12 mouse cellular contexts compared by ENCODE assay signal in the genomic region with DNA sequence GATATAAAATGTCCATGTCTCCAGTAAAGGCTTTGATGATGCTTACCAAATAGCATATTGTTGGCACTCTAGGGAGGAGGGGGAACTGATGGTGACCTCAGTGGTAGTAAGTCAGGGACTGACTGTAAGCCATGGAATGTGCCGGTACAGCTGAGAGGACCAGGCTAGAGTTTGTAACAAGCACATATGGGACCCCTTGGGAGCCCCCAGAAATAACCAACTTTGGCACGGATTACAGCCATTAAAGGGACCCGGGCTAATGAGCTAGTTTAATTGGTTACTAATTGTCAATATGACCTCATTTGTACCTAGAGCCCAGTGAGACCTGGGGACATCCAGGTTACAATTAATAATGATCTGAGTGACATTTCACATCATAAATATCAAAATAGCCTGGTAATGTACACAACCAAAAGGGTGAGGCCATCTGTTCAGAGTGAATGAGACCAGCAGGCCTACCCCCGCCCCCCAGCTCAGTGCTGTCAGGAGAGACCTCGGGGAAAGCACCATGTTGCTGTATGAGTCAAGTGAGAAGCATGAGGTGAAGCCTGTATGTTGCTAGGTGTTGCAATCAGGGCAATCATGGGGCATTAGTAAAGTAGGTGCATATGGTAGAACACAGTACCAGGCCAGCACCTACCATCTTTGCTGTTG.
DNase-seq lines count a peak whose midpoint lies in the region; ATAC-seq lines count a peak whose summit lies in the region.
"Had no signal": no experiment of that assay in that cellular context is flagged by ENCODE, and none has a peak within 500 bp of the region (broad histone marks: within the 10 kb centered on the region; RNA-seq: fewer than 3 reads in every experiment).

No protein-coding gene starts in this region.

- no peak for ATAC-seq in erythroblast, adult 5-6 weeks (replicated peaks; ENCODE audit: low FRiP score, poor library complexity, severe bottlenecking)

- peak; percentile 1 for DNase-seq in cerebellum, adult 8-10 months
- no peak for DNase-seq in cerebellum, adult 18-20 months
- peak; percentile 3 for DNase-seq in layer of hippocampus, adult 11-12 months (ENCODE audit: low spot score)
- no peak for DNase-seq in layer of hippocampus, postnatal 36 days
- DNase-seq in retina, postnatal 1 day = peak; percentile 22
- no peak for DNase-seq in retina, embryonic 14.5 days (ENCODE audit: low spot score)
- DNase-seq in kidney, postnatal 25 days = no peak
- DNase-seq: embryo, embryonic 11 days; kidney, adult 11 months; spleen, adult 18-20 months; thymus, adult 2 months had no signal

Comparison
In these comparisons a context has a peak if more than half of its experiments do, and no peak if none do; other contexts are left out.
1. DNase-seq: peak in cerebellum, adult 8-10 months (single experiment), layer of hippocampus, adult 11-12 months (single experiment) and retina, postnatal 1 day (single experiment); none in cerebellum, adult 18-20 months (0 of 2), layer of hippocampus, postnatal 36 days (0 of 2), retina, embryonic 14.5 days (single experiment) and kidney, postnatal 25 days (0 of 2).